In genomic region chr19:23323107-23323506, GRCm38 (mm10) we compare ENCODE assay signal across 15 mouse cellular contexts. TPM values are rescaled to one million over a fixed set of nuclear protein-coding genes. Genes with fewer than 3 reads are reported as not detected.
DNase-seq lines count a peak whose midpoint lies in the region; ATAC-seq and TF ChIP-seq lines count a peak whose summit lies in the region.
"Had no signal": no experiment of that assay in that cellular context is flagged by ENCODE, and none has a peak within 500 bp of the region (broad histone marks: within the 10 kb centered on the region; RNA-seq: fewer than 3 reads in every experiment).

No protein-coding gene starts in this region.

- no peak overlapping the region for H3K4me3 ChIP-seq in liver, adult 2 months (ENCODE audit: insufficient read depth, low read depth, low read length)
- H3K4me3 ChIP-seq in small intestine, adult 2 months (ENCODE audit: low read depth, low read length), result no peak overlapping the region
- H3K4me3 ChIP-seq: heart, adult 2 months; limb, embryonic 13.5 days had no signal

- H3K36me3 ChIP-seq in liver, adult 2 months (ENCODE audit: control insufficient read depth, insufficient read depth, low read length), result no peaks in the 10 kb centered on the region
- no peaks in the 10 kb centered on the region for H3K36me3 ChIP-seq in small intestine, adult 2 months (ENCODE audit: control insufficient read depth, insufficient read depth, low read length)
- H3K36me3 ChIP-seq: limb, embryonic 13.5 days had no signal

- H3K4me1 ChIP-seq in liver, adult 2 months (ENCODE audit: control insufficient read depth, insufficient read depth, low read length), result no peaks in the 10 kb centered on the region
- no peaks in the 10 kb centered on the region; the same call in 1 of the 2 replicates for H3K4me1 ChIP-seq in small intestine, adult 2 months (ENCODE audit: control insufficient read depth, insufficient read depth, insufficient read length, low read length)
- H3K4me1 ChIP-seq: limb, embryonic 13.5 days had no signal

- no peak for TF ChIP-seq POLR2A in liver, adult 2 months (IDR thresholded peaks at IDR 0.05; ENCODE audit: extremely low read depth, insufficient read depth, low read length)
- TF ChIP-seq POLR2A in small intestine, adult 2 months (IDR thresholded peaks at IDR 0.05; ENCODE audit: low read depth, low read length), result no peak

- no peak for TF ChIP-seq CTCF in liver, adult 2 months (IDR thresholded peaks at IDR 0.05; ENCODE audit: low read depth, low read length)
- no peak for TF ChIP-seq CTCF in small intestine, adult 2 months (IDR thresholded peaks at IDR 0.05; ENCODE audit: extremely low read depth, insufficient read length, insufficient replicate concordance, low read depth, low read length)

- H3K79me2 ChIP-seq in liver, adult 2 months (ENCODE audit: control insufficient read depth, insufficient read depth, low read length), result no peaks in the 10 kb centered on the region

- WGBS in liver, adult 2 months, result 61% methylated on average over 3 of the region's 3 CpGs
- 55% methylated on average over 3 of the region's 3 CpGs for WGBS in small intestine, adult 2 months

- peak; percentile 8 for DNase-seq in liver, adult 2 months (ENCODE audit: extremely low read depth, low read depth, low spot score)
- DNase-seq in liver, result no peak
- DNase-seq in thymus, postnatal 25 days, result peak; percentile 75
- DNase-seq in right cerebral cortex, adult 18-20 months, result no peak
- no peak for DNase-seq in adrenal gland, postnatal 25 days
- DNase-seq in kidney, postnatal 36 days, result no peak
- DNase-seq: cerebellum, adult 11 months; heart, postnatal 36 days; kidney, postnatal 4 days; lung, embryonic 14.5 days; midbrain, embryonic 14.5 days had no signal

- no peak overlapping the region for H3K27ac ChIP-seq in liver, adult 2 months (replicated peaks; ENCODE audit: insufficient read depth, low read depth, low read length)
- peak overlapping the region; percentile 60 for H3K27ac ChIP-seq in small intestine, adult 2 months (ENCODE audit: insufficient read depth, low read depth, low read length)
- H3K27ac ChIP-seq: heart, adult 2 months; limb, embryonic 13.5 days had no signal

- H3K27me3 ChIP-seq in liver, adult 2 months (ENCODE audit: control insufficient read depth, insufficient read depth, low read length), result 0 out of 2 replicates have a peak, but pooled peaks cover 3% of the 10 kb centered on the region
- no peaks in the 10 kb centered on the region for H3K27me3 ChIP-seq in small intestine, adult 2 months (ENCODE audit: control insufficient read depth, insufficient read depth, low read length)
- H3K27me3 ChIP-seq: limb, embryonic 13.5 days had no signal

- ATAC-seq in hematopoietic stem cell, adult 5-6 weeks (replicated peaks in 1 of 2; ENCODE audit: insufficient read depth in 1 of 2, low FRiP score in 2 of 2, low TSS enrichment in 1 of 2, low read depth in 1 of 2, poor library complexity in 2 of 2, severe bottlenecking in 2 of 2), result peak; percentile 86 to 96

- H3K9ac ChIP-seq in liver, adult 2 months (ENCODE audit: low read depth, low read length), result no peak overlapping the region
- H3K9ac ChIP-seq: limb, embryonic 13.5 days; lung, embryonic 14.5 days had no signal

RNA-seq across cellular contexts. Expression of gene Smc5, which starts 49.4 kb away (rescaled TPM):
- 17.2 and 18.4 TPM in 2 replicates for total RNA-seq in liver, adult 2 months (2014; rRNA removed)
- polyA plus RNA-seq in liver, adult 2 months (2012; rRNA removed), result 1.7 and 3.1 TPM in 2 replicates
- total RNA-seq in hematopoietic stem cell, adult 5-6 weeks (2017), result 94.2 and 97.5 TPM in 2 replicates
- polyA plus RNA-seq in small intestine, adult 2 months (2012; rRNA removed), result 0.55 and 0.68 TPM in 2 replicates
- 31.2 and 35.6 TPM in 2 replicates for total RNA-seq in adrenal gland, postnatal 25 days (2021)

Comparison
In these comparisons a context has a peak if more than half of its experiments do, and no peak if none do; other contexts are left out.
1. DNase-seq: peak in liver, adult 2 months (single experiment) and thymus, postnatal 25 days (single experiment); none in liver (single experiment), right cerebral cortex, adult 18-20 months (single experiment), adrenal gland, postnatal 25 days (single experiment) and kidney, postnatal 36 days (0 of 2).